In genomic region chr5:34326875-34327576, GRCm38 (mm10) we compare ENCODE assay signal across 9 mouse cellular contexts. TPM values are rescaled to one million over a fixed set of nuclear protein-coding genes. Genes with fewer than 3 reads are reported as not detected.
DNase-seq lines count a peak whose midpoint lies in the region; ATAC-seq and TF ChIP-seq lines count a peak whose summit lies in the region.
"Had no signal": no experiment of that assay in that cellular context is flagged by ENCODE, and none has a peak within 500 bp of the region (broad histone marks: within the 10 kb centered on the region; RNA-seq: fewer than 3 reads in every experiment).

No protein-coding gene starts in this region.

- peak overlapping the region; percentile 44 for H3K4me2 ChIP-seq in forebrain, embryonic 11.5 days (ENCODE audit: low read depth, low read length, severe bottlenecking)
- H3K4me2 ChIP-seq in hindbrain, embryonic 16.5 days (ENCODE audit: low read length) = peak overlapping the region; percentile 61
- H3K4me2 ChIP-seq in liver, embryonic 14.5 days (ENCODE audit: low read depth) = peak overlapping the region; percentile 5
- peak overlapping the region; percentile 46 for H3K4me2 ChIP-seq in neural tube, embryonic 11.5 days (ENCODE audit: low read depth)

- H3K9me3 ChIP-seq in forebrain, embryonic 11.5 days (ENCODE audit: control insufficient read depth, low read length) = no peaks in the 10 kb centered on the region
- H3K9me3 ChIP-seq in hindbrain, embryonic 16.5 days (ENCODE audit: control insufficient read depth, low read length) = no peaks in the 10 kb centered on the region
- H3K9me3 ChIP-seq in liver, embryonic 14.5 days (ENCODE audit: control insufficient read depth, low read length) = no peaks in the 10 kb centered on the region
- H3K9me3 ChIP-seq in neural tube, embryonic 11.5 days (ENCODE audit: control insufficient read depth, low read length) = no peaks in the 10 kb centered on the region

- H3K4me1 ChIP-seq in forebrain, embryonic 11.5 days (replicated peaks; ENCODE audit: control insufficient read depth, insufficient read depth, low read length) = peaks cover 7% of the 10 kb centered on the region
- H3K4me1 ChIP-seq in hindbrain, embryonic 16.5 days (ENCODE audit: control insufficient read depth, insufficient read depth, low read depth, low read length) = peaks cover 4% of the 10 kb centered on the region
- peaks cover 0 to 2% of the 10 kb centered on the region in 2 experiments; a peak in 1 of 4 replicates for H3K4me1 ChIP-seq in liver, embryonic 14.5 days (replicated peaks; ENCODE audit: control insufficient read depth in 2 of 2, insufficient read depth in 2 of 2, low read length in 1 of 2)
- peaks cover 7% of the 10 kb centered on the region; the same call in 1 of the 2 replicates for H3K4me1 ChIP-seq in neural tube, embryonic 11.5 days (ENCODE audit: control insufficient read depth, insufficient read depth, low read length)

- no peak for TF ChIP-seq EP300 in liver, embryonic 14.5 days (IDR thresholded peaks at IDR 0.05; ENCODE audit: low read depth)

- peak overlapping the region; percentile 55 for H3K9ac ChIP-seq in forebrain, embryonic 11.5 days (ENCODE audit: low read length)
- peak overlapping the region; percentile 70 for H3K9ac ChIP-seq in hindbrain, embryonic 16.5 days (ENCODE audit: low read depth, low read length)
- no peak overlapping the region for H3K9ac ChIP-seq in liver, embryonic 14.5 days (replicated peaks)
- H3K9ac ChIP-seq in neural tube, embryonic 11.5 days (ENCODE audit: low read length) = peak overlapping the region; percentile 63

- H3K27me3 ChIP-seq in forebrain, embryonic 11.5 days (ENCODE audit: control insufficient read depth, insufficient read depth, low read length) = no peaks in the 10 kb centered on the region
- H3K27me3 ChIP-seq in hindbrain, embryonic 16.5 days (replicated peaks; ENCODE audit: control insufficient read depth, insufficient read depth, low read length) = no peaks in the 10 kb centered on the region
- H3K27me3 ChIP-seq in liver, embryonic 14.5 days (ENCODE audit: control insufficient read depth, insufficient read depth, low read length) = peaks cover 3% of the 10 kb centered on the region; the same call in 1 of the 2 replicates
- no peaks in the 10 kb centered on the region for H3K27me3 ChIP-seq in neural tube, embryonic 11.5 days (ENCODE audit: control insufficient read depth, insufficient read depth, low read length)
- H3K27me3 ChIP-seq: CH12.LX had no signal

- peak; percentile 26 for DNase-seq in gastrocnemius, adult 2 months
- DNase-seq in gastrocnemius, postnatal 36 days = no peak
- peak; percentile 38 for DNase-seq in brain, adult 2 months (ENCODE audit: low read depth, low spot score)
- peak; percentile 74 for DNase-seq in forebrain, embryonic 11.5 days (ENCODE audit: low spot score)
- no peak for DNase-seq in liver, embryonic 14.5 days (ENCODE audit: low read depth in 3 of 3, low spot score in 3 of 3)
- DNase-seq in neural tube, embryonic 11.5 days (ENCODE audit: low spot score) = peak; percentile 59
- DNase-seq in thymus, postnatal 0 days (ENCODE audit: low spot score) = peak; percentile 24

- WGBS in forebrain, embryonic 11.5 days = 13% methylated on average over 30 of the region's 31 CpGs
- 16% methylated on average over 26 of the region's 31 CpGs for WGBS in hindbrain, embryonic 16.5 days
- 26% methylated on average over 31 of the region's 31 CpGs for WGBS in liver, embryonic 14.5 days (ENCODE audit: insufficient replicate concordance)
- WGBS in neural tube, embryonic 11.5 days = 16% methylated on average over 31 of the region's 31 CpGs

- peak overlapping the region; percentile 7; the same call in 1 of the 2 replicates for H3K27ac ChIP-seq in gastrocnemius, adult 2 months
- no peak overlapping the region for H3K27ac ChIP-seq in forebrain, embryonic 11.5 days (ENCODE audit: low read depth, low read length)
- peak overlapping the region; percentile 12; the same call in 1 of the 2 replicates for H3K27ac ChIP-seq in hindbrain, embryonic 16.5 days (ENCODE audit: low read depth, low read length)
- no peak overlapping the region for H3K27ac ChIP-seq in liver, embryonic 14.5 days
- no peak overlapping the region for H3K27ac ChIP-seq in neural tube, embryonic 11.5 days (ENCODE audit: low read depth, low read length)

- ATAC-seq in forebrain, embryonic 11.5 days (replicated peaks; ENCODE audit: low FRiP score) = peak; percentile 70
- ATAC-seq in hindbrain, embryonic 16.5 days = peak; percentile 86
- peak; percentile 15; the same call in 1 of the 2 replicates for ATAC-seq in liver, embryonic 14.5 days (ENCODE audit: insufficient read depth)
- ATAC-seq in neural tube, embryonic 11.5 days (ENCODE audit: insufficient read depth, low FRiP score, low TSS enrichment) = no peak; the same call in 1 of the 2 replicates

- no peaks in the 10 kb centered on the region for H3K36me3 ChIP-seq in forebrain, embryonic 11.5 days (ENCODE audit: control insufficient read depth, insufficient read depth, low read length)
- H3K36me3 ChIP-seq in hindbrain, embryonic 16.5 days (ENCODE audit: control insufficient read depth, insufficient read depth, low read length) = no peaks in the 10 kb centered on the region
- no peaks in the 10 kb centered on the region for H3K36me3 ChIP-seq in liver, embryonic 14.5 days (replicated peaks; ENCODE audit: control insufficient read depth, insufficient read depth, low read depth)
- H3K36me3 ChIP-seq in neural tube, embryonic 11.5 days (ENCODE audit: control insufficient read depth, insufficient read depth, low read length) = no peaks in the 10 kb centered on the region

- no peak for TF ChIP-seq CTCF in gastrocnemius, adult 2 months (IDR thresholded peaks at IDR 0.05)
- TF ChIP-seq CTCF in liver, embryonic 14.5 days (IDR thresholded peaks at IDR 0.05; ENCODE audit: low read depth) = no peak

- peak overlapping the region; percentile 67 for H3K4me3 ChIP-seq in gastrocnemius, adult 2 months
- H3K4me3 ChIP-seq in forebrain, embryonic 11.5 days (ENCODE audit: low read depth, low read length) = peak overlapping the region; percentile 17
- peak overlapping the region; percentile 32 for H3K4me3 ChIP-seq in hindbrain, embryonic 16.5 days (ENCODE audit: low read length)
- peak overlapping the region in 1 of 2 experiments; percentile 6; a peak in 1 of 4 replicates for H3K4me3 ChIP-seq in liver, embryonic 14.5 days (ENCODE audit: insufficient read depth in 1 of 2, low read depth in 2 of 2, low read length in 2 of 2)
- H3K4me3 ChIP-seq in neural tube, embryonic 11.5 days (ENCODE audit: low read depth, low read length) = peak overlapping the region; percentile 14; the same call in 1 of the 2 replicates

- intact Hi-C loops in gastrocnemius, adult 2 months (cut with DNase I) = no loop called here
- intact Hi-C loops in gastrocnemius, postnatal 36 days (cut with DNase I) = no loop called here

RNA-seq across cellular contexts. Expression of gene Rnf4, which starts 9.1 kb away (rescaled TPM):
- total RNA-seq in gastrocnemius, adult 2 months (2021) = 10 to 100 TPM; 16.5 to 19.8 TPM
- 10 to 100 TPM; 16.6 to 18.4 TPM for total RNA-seq in gastrocnemius, postnatal 36 days (2021)
- 199 and 201 TPM in 2 replicates for polyA plus RNA-seq in forebrain, embryonic 11.5 days (2014; fragmentation: Nextera tagmentation; extraction: Ambion mirVana)
- 132 and 139 TPM in 2 replicates for polyA plus RNA-seq in hindbrain, embryonic 16.5 days (2015; fragmentation: Nextera tagmentation; extraction: Ambion mirVana)
- polyA plus RNA-seq in liver, embryonic 14.5 days (2012; rRNA removed) = 49.5 and 50.9 TPM in 2 replicates
- polyA plus RNA-seq in liver, embryonic 14.5 days (2014; fragmentation: Nextera tagmentation; extraction: Ambion mirVana) = 71.0 and 73.2 TPM in 2 replicates
- polyA plus RNA-seq in neural tube, embryonic 11.5 days (2014; fragmentation: Nextera tagmentation; extraction: Ambion mirVana) = 189 and 197 TPM in 2 replicates
- polyA plus RNA-seq in thymus, postnatal 0 days (2015; fragmentation: Nextera tagmentation; extraction: Ambion mirVana) = 138 TPM in 2 replicates

RNA-seq across cellular contexts. Expression of gene Cfap99, which starts 38.6 kb away (rescaled TPM):
- total RNA-seq in gastrocnemius, adult 2 months (2021) = not detected
- not detected for total RNA-seq in gastrocnemius, postnatal 36 days (2021)
- not detected in 2 replicates for polyA plus RNA-seq in forebrain, embryonic 11.5 days (2014; fragmentation: Nextera tagmentation; extraction: Ambion mirVana)
- 0.19 TPM in 1 of 2 replicates, not detected in the other for polyA plus RNA-seq in hindbrain, embryonic 16.5 days (2015; fragmentation: Nextera tagmentation; extraction: Ambion mirVana)
- not detected in 2 replicates for polyA plus RNA-seq in liver, embryonic 14.5 days (2012; rRNA removed)
- not detected in 2 replicates for polyA plus RNA-seq in liver, embryonic 14.5 days (2014; fragmentation: Nextera tagmentation; extraction: Ambion mirVana)
- polyA plus RNA-seq in neural tube, embryonic 11.5 days (2014; fragmentation: Nextera tagmentation; extraction: Ambion mirVana) = not detected in 2 replicates
- polyA plus RNA-seq in thymus, postnatal 0 days (2015; fragmentation: Nextera tagmentation; extraction: Ambion mirVana) = not detected in 2 replicates
- total RNA-seq: CH12.LX had no signal

RNA-seq across cellular contexts. Expression of gene Zfyve28, which starts 38.8 kb away (rescaled TPM):
- total RNA-seq in gastrocnemius, adult 2 months (2021) = under 1 TPM; 0.36 to 0.64 TPM
- total RNA-seq in gastrocnemius, postnatal 36 days (2021) = 1 to 10 TPM; 1.0 to 1.2 TPM
- polyA plus RNA-seq in forebrain, embryonic 11.5 days (2014; fragmentation: Nextera tagmentation; extraction: Ambion mirVana) = 1.6 TPM in 2 replicates
- 4.6 and 5.2 TPM in 2 replicates for polyA plus RNA-seq in hindbrain, embryonic 16.5 days (2015; fragmentation: Nextera tagmentation; extraction: Ambion mirVana)
- 0.03 and 0.07 TPM in 2 replicates for polyA plus RNA-seq in liver, embryonic 14.5 days (2012; rRNA removed)
- 0.08 TPM in 1 of 2 replicates, not detected in the other for polyA plus RNA-seq in liver, embryonic 14.5 days (2014; fragmentation: Nextera tagmentation; extraction: Ambion mirVana)
- 2.2 and 2.6 TPM in 2 replicates for polyA plus RNA-seq in neural tube, embryonic 11.5 days (2014; fragmentation: Nextera tagmentation; extraction: Ambion mirVana)
- polyA plus RNA-seq in thymus, postnatal 0 days (2015; fragmentation: Nextera tagmentation; extraction: Ambion mirVana) = 10.0 and 12.7 TPM in 2 replicates

RNA-seq across cellular contexts. Expression of gene Fam193a, which starts 42.7 kb away (rescaled TPM):
- 10 to 100 TPM; 16.5 to 17.7 TPM for total RNA-seq in gastrocnemius, adult 2 months (2021)
- total RNA-seq in gastrocnemius, postnatal 36 days (2021) = 10 to 100 TPM; 12.3 to 13.4 TPM
- 19.6 TPM in 2 replicates for polyA plus RNA-seq in forebrain, embryonic 11.5 days (2014; fragmentation: Nextera tagmentation; extraction: Ambion mirVana)
- polyA plus RNA-seq in hindbrain, embryonic 16.5 days (2015; fragmentation: Nextera tagmentation; extraction: Ambion mirVana) = 13.4 and 14.8 TPM in 2 replicates
- polyA plus RNA-seq in liver, embryonic 14.5 days (2012; rRNA removed) = 4.6 and 6.4 TPM in 2 replicates
- 2.9 and 3.4 TPM in 2 replicates for polyA plus RNA-seq in liver, embryonic 14.5 days (2014; fragmentation: Nextera tagmentation; extraction: Ambion mirVana)
- polyA plus RNA-seq in neural tube, embryonic 11.5 days (2014; fragmentation: Nextera tagmentation; extraction: Ambion mirVana) = 12.4 and 13.3 TPM in 2 replicates
- 7.0 and 10.3 TPM in 2 replicates for polyA plus RNA-seq in thymus, postnatal 0 days (2015; fragmentation: Nextera tagmentation; extraction: Ambion mirVana)

Comparison
In these comparisons a context has a peak if more than half of its experiments do, and no peak if none do; other contexts are left out.
1. DNase-seq: peak in gastrocnemius, adult 2 months (single experiment), brain, adult 2 months (single experiment), forebrain, embryonic 11.5 days (single experiment), neural tube, embryonic 11.5 days (single experiment) and thymus, postnatal 0 days (single experiment); none in gastrocnemius, postnatal 36 days (0 of 2) and liver, embryonic 14.5 days (0 of 3).
2. H3K27ac ChIP-seq: peak in gastrocnemius, adult 2 months (single experiment) and hindbrain, embryonic 16.5 days (single experiment); none in forebrain, embryonic 11.5 days (single experiment), liver, embryonic 14.5 days (single experiment) and neural tube, embryonic 11.5 days (single experiment).
3. H3K4me2 ChIP-seq: peak in every context shown above with its lines; median percentile 61 in hindbrain, embryonic 16.5 days; 46 in neural tube, embryonic 11.5 days; 44 in forebrain, embryonic 11.5 days; 5 in liver, embryonic 14.5 days.